Mouse (Mus musculus) CH12.LX (cell line): ENCODE results near the gene Pdap1.

Source experiments
- GABPA ChIP-seq: IDR thresholded peaks from 2 replicates; pipeline ENCODE4 v1.6.1; 2012; ENCODE audit warnings: low read depth, low read length, improper control_type of control experiment, inconsistent platforms; ENCODE audit not compliant: insufficient replicate concordance
- POLR2A ChIP-seq: IDR thresholded peaks from 2 replicates; pipeline ENCODE4 v1.6.1; 2011; ENCODE audit warnings: low read depth, mild to moderate bottlenecking, improper control_type of control experiment, low read length
- USF1 ChIP-seq: IDR thresholded peaks from 2 replicates; pipeline ENCODE4 v1.6.1; 2014; ENCODE audit warnings: low read depth, mild to moderate bottlenecking, inconsistent platforms, low read length, improper control_type of control experiment

- TF ChIP-seq GABPA (no peak), POLR2A (no peak), USF1 (no peak)
Observed at GRCm38 (mm10) chr5:145102706-145103105, 37.3 kb downstream of the Pdap1 start.
